Mouse (Mus musculus) layer of hippocampus, adult 2 months (tissue): ENCODE results near the gene Tspan5. TPM values are rescaled to one million over a fixed set of nuclear protein-coding genes. Genes with fewer than 3 reads are reported as not detected.

Experiments used
- DNase-seq, 2 experiments: peaks; one replicate each; pipeline ENCODE4 v3.0.0; 2022; ENCODE audit warnings: low spot score in 2 of 2
- H3K27ac ChIP-seq: fragments of 200-600 bp; 2 replicates; pipeline ENCODE4 v1.8.1; 2022
- H3K4me3 ChIP-seq: fragments of 200-600 bp; 2 replicates; pipeline ENCODE4 v1.8.1; 2022; ENCODE audit warnings: mild to moderate bottlenecking
- CTCF ChIP-seq: fragments of 200-600 bp; conservative IDR thresholded peaks from 2 replicates; pipeline ENCODE4 v1.8.1; 2022; ENCODE audit warnings: antibody characterized with exemption, mild to moderate bottlenecking, moderate library complexity
- total RNA-seq, 2 experiments: library from RNA; stranded (reverse); gene quantifications; 2 replicates each; pipeline ENCODE4 v1.2.3; 2021

The Tspan5 gene
- total RNA-seq, 2 experiments from 2014 or later, result 199 to 202 TPM

DNA sequence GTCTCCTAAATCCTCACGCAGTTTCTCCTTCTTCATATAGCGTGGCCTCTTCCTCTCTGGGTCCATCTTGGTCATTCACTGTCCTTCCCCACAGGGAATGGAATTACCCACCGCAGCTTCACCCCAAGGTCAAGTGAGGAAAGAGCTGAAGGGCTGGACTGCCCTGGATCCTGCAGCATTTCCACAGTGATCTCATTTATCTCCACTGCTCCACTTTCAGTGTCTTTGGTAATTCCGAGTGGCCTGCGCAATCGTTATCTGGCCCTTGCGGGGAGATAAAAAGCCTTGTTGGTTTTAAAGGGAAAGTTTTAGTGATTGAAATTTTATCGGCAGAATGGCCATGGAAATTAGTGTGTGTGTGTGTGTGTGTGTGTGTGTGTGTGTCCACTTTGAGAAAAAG is 14.4 kb upstream of the Tspan5 start:
- H3K4me3 ChIP-seq, result no peak overlapping the region
- TF ChIP-seq CTCF, result no peak

DNA sequence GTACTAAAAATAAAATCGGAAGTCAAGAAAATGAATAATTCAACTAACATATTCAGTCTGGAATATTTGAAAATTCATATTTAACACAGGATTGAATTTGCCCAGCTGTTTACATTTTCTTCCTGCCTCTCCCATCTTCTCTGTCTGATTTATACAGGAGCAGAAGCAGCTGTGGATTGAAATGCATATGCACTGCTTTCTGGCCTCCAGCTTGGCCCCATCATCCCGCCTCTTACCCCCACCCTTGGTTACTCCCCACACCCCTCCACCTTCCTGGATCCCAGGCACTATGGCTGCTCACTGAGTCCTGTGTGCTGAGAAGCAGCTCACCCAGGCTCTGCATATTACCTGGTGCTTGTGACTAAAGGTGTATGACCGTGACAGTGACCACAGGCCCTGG is 13.2 kb upstream of the Tspan5 start:
- no peak for TF ChIP-seq CTCF
- no peak for DNase-seq
- H3K27ac ChIP-seq, result no peak overlapping the region
- no peak overlapping the region for H3K4me3 ChIP-seq

More for the DNA sequence above, 14.4 kb upstream of the Tspan5 start:
- no peak for DNase-seq
- no peak overlapping the region for H3K27ac ChIP-seq

DNA sequence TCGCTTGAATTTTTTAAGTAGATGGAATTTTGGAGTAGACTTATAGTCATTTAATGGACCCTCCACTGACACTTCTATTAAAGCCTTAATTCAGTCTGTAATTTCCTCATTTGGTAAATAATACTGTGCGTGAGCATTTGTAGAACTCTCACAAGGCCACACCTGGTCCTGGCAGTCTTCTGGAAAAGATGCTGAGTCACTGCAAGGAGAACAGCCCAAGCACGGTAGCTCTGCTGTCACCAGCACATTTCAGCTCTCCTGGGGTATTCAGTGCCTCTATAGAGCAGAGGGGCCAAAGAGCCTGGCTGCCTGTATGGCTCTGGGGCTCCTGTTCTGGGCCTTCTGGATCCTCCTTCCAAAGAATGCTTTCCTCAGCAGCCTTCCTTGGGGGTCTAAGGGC is 11.2 kb upstream of the Tspan5 start:
- no peak for TF ChIP-seq CTCF
- no peak for DNase-seq
- H3K4me3 ChIP-seq, result no peak overlapping the region
- no peak overlapping the region for H3K27ac ChIP-seq

DNA sequence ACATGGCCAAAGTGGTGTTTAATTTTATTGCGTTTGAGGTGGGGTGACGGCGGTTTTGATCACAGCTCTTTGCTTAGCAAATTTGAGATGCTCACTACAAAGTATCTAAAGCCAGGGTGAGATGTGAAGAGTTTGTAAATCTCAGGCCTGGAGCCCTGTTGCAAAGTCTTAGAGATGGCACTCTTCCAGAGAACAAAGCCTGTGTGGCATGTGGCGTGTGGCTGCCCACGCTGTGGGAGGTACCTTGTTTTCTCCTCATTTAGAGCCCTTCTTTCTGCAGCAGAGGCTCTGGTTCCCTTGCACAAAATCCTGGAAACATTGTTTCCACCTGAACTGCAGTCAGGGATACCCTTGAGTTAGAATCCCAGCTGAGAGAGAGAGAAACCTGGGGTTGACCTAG is 6.2 kb upstream of the Tspan5 start:
- H3K27ac ChIP-seq, result peak overlapping the region; percentile 49; the same call in 1 of the 2 replicates
- DNase-seq, result peak in 1 of 2 experiments; percentile 52
- H3K4me3 ChIP-seq, result no peak overlapping the region
- TF ChIP-seq CTCF, result no peak

DNA sequence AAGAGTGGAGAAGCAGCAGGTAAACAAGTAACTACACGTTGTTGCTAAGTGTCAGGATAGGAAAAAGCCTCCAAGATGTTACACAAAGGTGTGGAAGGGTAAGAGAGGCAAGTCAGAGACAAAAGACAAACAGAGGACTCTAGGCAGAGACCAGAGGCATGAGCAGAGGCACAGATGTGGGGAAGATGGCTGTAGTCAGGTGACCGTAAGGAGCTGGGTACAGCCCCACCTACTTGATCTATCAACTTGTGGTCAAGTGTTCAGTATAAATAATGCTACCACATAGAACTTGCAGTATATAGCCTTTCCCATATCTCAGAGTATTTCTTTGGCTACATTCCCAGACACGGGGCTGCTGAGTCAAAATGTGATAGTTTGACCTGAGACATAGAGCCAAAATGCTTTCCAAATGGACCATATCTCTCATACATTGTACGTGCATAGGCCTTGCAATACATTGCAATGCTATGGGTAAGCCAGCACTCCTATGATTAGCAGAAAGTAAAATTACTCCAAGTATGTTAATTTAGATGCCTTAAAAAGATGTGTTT is 2.8 kb upstream of the Tspan5 start:
- no peak overlapping the region for H3K4me3 ChIP-seq
- no peak for DNase-seq
- TF ChIP-seq CTCF, result no peak

DNA sequence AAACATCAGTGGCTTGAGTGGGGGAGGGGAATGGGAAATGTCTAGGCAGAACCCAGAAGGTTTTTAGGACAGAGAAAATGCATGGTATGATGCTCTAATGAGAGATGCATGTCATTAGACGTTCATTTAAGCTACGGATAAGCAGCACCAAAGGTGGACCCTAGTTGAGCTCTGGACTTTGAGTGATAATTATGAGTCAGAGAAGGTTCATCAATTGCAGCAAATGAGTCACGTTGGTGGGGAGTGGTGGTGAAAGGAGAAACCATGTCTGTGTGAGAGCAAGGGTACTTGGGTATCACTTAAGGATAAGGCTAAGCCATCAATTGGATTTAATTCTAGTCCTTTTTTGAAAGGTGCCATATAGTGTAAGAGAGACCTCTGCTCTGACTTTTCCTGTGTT is 1.7 kb upstream of the Tspan5 start:
- no peak for TF ChIP-seq CTCF
- Histone ChIP-seq H3K27ac (no peak overlapping the region), H3K4me3 (no peak overlapping the region)
- no peak for DNase-seq

More for the DNA sequence above, 2.8 kb upstream of the Tspan5 start:
- no peak overlapping the region for H3K27ac ChIP-seq

DNA sequence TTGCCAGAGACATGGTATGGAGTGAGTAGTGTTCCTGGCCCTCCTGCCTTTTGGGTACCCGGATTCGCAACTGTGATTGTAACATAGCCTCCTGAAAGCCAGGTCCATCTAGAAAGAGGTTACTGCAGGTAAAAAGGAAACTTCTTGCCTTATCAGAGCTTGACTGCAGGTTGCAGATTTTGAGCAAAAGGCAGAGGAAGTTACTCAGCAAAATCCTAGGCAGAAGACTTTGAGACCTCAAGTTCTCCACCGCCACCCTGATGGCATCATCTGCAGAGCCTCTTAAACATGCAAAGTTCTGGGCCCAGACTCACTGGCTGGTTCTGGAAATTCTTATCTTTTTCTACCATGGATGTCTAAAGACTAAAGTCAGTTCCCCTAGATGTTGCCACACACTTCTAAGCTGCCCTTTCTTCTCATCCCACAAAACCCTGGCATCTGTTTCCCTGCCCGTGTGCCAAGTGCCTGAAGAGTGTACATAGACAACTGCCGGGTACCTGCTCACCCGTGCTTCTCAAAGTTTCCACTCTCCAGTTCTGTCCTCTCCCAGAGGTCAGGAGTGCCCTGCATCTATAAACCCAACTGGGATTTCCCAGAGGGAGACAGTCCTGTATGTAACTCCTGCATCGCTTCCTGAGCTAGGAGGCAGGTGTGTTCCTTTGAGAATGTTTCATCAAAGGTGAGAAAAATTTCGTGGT is 1.0 kb upstream of the Tspan5 start:
- no peak for TF ChIP-seq CTCF
- Histone ChIP-seq H3K27ac (peak overlapping the region; percentile 97), H3K4me3 (no peak overlapping the region; the same call in 1 of the 2 replicates)
- no peak for DNase-seq

DNA sequence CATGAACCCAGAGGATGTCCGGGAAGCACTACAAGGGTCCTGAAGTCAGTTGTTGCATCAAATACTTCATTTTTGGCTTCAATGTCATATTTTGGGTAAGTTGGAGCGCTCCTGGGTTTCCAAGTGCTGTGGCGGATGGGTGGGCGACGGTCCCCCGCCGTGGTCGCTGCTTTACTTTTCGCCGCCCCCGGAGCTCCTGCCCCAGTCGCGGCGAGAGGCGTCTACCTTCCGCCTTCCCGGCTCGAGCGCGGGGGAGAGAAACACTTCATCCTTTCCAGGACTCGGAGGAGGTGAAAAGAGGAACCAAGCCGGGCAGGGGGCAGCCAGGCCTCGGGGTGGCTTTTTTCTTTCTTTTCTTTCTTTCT is 553 bp downstream of the Tspan5 start:
- H3K4me3 ChIP-seq, result peak overlapping the region; percentile 95
- no peak for DNase-seq
- no peak for TF ChIP-seq CTCF
- H3K27ac ChIP-seq, result peak overlapping the region; percentile 97

DNA sequence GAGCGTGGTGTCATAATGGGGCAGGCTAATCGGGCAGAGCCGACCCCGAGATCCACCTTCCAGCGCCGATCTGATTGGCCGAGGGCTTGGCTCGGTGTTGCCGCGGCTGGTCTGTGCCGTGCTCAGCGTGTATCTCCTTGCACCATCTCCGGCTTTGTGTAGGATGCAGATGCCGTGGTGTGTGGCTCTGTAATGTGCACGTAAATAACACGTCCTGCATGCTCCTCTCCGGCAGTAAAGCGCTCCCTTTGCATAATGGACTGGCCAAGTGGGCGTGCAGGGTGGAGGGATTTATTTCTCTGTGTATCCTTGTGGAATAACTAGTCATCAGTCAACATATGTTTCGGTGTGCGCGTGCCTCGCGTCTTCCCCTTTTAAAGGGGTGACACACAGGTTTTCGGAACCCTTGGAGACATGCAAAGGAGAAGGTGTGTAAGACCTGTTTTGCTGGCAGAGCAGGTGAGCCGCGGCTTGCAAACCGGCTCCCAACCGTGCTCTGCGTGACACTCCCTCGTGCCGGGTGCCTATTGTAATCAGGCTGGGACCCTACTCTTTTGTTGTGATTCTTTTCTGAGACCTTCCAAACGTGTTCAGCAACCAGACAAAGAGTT is 1.2 kb downstream of the Tspan5 start:
- peak overlapping the region; percentile 97 for H3K27ac ChIP-seq
- TF ChIP-seq CTCF, result no peak
- peak; percentile 53 to 63 for DNase-seq
- H3K4me3 ChIP-seq, result peak overlapping the region; percentile 95

DNA sequence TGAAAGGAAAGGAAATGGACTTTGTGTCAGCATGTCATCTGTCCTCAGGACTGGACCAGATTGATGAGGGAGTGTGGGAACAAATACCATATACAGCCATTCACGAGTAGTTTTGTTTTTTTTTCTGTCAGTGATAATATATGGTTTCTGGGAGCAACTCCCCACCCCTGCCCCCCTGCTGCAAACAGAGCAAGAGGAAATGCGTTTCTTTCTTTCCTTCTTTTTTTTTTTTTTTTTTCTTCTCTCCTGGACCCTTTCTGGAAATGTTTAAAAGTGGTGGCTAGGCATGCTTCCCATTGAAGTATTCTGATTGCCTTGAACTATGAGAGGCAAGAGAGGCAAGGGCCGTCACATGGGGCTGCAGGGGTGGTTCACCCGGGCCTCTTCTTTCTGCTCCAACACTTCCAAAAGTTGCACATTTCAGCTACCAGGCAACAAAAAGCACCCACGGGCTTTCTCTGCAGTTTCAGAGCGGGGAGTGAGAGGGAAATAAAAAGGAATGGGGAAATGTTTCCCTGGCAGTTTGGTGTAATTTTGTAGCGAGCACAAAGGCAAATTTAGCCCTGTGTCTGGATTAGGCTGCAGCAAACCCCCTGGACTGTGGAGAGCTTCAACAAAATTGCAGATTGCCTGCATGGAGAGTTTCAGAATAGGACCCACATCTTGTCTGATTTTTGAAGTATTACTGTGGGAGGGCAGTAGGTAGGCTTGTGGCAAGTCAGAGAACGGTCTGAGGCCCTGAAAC is 2.2 kb downstream of the Tspan5 start:
- DNase-seq, result no peak
- no peak for TF ChIP-seq CTCF
- Histone ChIP-seq H3K4me3 (peak overlapping the region; percentile 95), H3K27ac (peak overlapping the region; percentile 97)

DNA sequence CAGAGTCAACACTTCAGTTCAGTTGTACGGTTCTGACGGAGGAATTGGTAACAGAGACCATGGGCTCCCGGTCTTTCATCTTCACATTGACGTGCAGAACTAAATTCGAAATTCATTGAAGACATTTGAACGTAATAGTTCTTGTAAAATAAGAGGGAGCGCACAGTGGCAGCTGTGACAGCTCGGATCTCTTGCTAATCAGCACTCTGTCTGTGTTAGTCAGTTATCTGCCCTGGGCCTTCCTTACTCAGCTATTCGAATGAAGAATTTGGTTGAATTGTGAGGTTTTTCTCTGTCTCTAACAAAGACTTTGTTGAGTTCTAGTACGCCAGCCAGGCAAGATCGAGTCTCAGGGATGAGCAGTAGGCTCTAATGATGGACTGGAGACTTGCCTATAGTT is 3.1 kb downstream of the Tspan5 start:
- no peak for DNase-seq
- peak overlapping the region; percentile 97 for H3K27ac ChIP-seq
- TF ChIP-seq CTCF, result no peak
- peak overlapping the region; percentile 95 for H3K4me3 ChIP-seq

DNA sequence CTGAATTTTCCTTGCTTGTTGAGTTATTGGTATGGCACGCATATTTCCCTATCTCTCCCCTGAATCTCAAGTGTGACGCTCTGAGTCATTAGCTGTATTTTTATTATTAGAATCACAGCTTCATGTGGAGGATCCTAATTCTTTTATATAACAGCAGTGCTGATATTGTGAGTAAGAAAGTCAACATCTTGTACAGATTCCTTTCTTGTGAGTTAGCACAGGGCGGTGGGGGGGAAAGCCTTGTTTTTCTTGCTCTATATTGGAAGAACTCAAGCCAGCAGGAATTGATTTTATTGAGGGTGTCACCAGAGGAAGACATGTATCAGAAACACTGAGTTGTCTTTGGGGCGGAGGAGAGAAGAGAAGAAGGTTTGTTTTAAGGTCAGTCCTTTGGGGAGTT is 3.6 kb downstream of the Tspan5 start:
- TF ChIP-seq CTCF, result no peak
- no peak for DNase-seq
- Histone ChIP-seq H3K4me3 (peak overlapping the region; percentile 95), H3K27ac (peak overlapping the region; percentile 97)

DNA sequence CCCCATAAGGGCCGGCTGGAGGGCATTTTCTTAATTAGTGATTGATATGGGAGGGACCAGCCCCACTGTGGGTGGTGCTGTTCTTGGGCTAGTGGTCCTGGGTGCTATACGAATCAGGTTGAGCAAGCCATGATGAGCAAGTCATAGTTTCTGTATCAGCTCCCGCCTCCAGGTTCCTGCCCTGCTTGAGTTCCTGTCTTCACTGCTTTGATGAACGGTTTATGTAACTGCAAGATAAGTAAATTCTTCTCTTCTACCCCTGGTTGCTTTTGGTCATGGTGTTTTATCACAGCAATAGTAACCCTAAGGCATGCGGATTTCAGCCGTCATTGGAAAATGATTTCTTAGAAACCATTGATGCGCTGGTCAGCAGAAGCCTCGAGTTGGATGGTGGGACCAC is 4.6 kb downstream of the Tspan5 start:
- Histone ChIP-seq H3K27ac (peak overlapping the region; percentile 97), H3K4me3 (peak overlapping the region; percentile 14)
- DNase-seq, result no peak
- no peak for TF ChIP-seq CTCF
